Mouse (Mus musculus): ENCODE measurements around the gene Myh2.

- TF ChIP-seq CHD2 (IDR thresholded peaks at IDR 0.05; ENCODE audit: low read depth, low read length): no peak
- TF ChIP-seq ZNF384 (IDR thresholded peaks at IDR 0.05; ENCODE audit: low read depth, low read length): no peak
- no peak for TF ChIP-seq HCFC1 (IDR thresholded peaks at IDR 0.05; ENCODE audit: borderline replicate concordance, insufficient read depth, low read length)
- no peak for TF ChIP-seq MAFK (IDR thresholded peaks at IDR 0.05; ENCODE audit: insufficient read depth, low read depth, low read length)
Measured at GRCm38 (mm10) chr11:67133526-67133925, 37.3 kb upstream of the Myh2 start.
